Mouse (Mus musculus): Measurements from ENCODE around the gene Gpr84. TPM values are rescaled to one million over a fixed set of nuclear protein-coding genes. Genes with fewer than 3 reads are reported as not detected.

Gene Gpr84
- polyA plus RNA-seq, 1 experiment: not detected

DNA sequence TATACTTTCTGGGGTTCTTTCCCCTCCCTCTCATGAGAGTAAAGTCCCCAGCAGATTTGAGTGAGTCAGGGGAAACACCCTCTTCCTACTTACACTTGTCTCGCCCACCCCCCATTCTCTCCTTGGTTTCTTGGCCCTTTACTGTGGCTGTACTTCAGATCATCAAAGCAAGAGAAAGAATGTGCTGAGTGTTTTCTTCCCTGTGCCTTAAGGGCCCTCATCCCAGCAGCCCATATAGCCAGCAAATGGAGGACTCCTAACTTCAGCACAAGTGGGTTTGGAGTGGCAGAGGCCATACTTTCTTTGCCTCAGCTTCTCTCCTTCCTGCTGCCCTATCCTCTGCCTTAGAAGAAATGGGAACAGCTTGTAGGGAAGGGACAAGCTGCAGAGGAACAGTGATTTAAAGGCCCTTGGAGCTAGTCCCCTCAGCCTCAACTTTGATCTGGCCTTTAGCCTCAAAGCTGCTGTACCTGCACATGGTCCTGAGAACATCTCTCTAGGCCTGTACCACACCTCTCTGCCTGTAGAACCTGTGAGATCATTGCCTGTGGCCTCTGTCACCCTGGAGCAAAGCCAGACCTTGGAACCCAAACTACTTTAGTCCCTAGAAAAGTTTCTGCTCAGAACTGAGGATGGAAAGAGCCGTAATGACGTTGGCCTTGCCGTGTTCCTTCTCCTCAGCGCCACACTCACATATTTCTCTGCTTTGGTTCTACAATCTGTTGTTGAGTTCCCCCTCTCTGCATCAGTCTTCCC, 11.4 kb downstream of the Gpr84 start:
- Histone ChIP-seq H3K9me3 (ENCODE audit: control insufficient read depth, low read length) (no peaks in the 10 kb centered on the region), H3K4me3 (replicated peaks) (no peak overlapping the region), H3K4me1 (ENCODE audit: control insufficient read depth) (peaks cover 4% of the 10 kb centered on the region), H3K36me3 (ENCODE audit: control insufficient read depth) (peaks cover 65% of the 10 kb centered on the region), H3K27me3 (ENCODE audit: control insufficient read depth) (peaks cover 27% of the 10 kb centered on the region)
- TF ChIP-seq TAL1 (IDR thresholded peaks at IDR 0.05; ENCODE audit: low read length) (no peak), GATA1 (IDR thresholded peaks at IDR 0.05; ENCODE audit: low read length) (no peak)

DNA sequence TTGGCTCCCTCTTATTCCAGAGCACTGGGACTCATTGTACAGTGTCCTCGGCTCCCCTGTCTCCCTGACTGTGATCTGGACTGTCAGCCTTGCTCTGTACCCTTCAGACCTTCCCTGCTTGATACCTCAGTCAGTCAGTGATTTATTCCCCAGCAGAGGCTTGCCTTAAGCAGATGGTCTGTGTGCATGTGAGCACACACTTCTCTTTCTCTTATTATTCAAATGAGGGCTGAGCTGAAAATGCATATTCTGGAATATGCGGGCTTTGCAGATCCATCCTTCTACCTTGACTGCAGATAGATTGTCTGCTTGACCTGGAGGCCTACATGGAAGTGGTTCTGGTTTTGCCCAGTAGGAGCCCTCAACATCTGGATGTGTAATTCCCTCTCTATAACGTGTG, 12.4 kb downstream of the Gpr84 start:
- Histone ChIP-seq H3K4me3 (replicated peaks) (no peak overlapping the region), H3K4me1 (ENCODE audit: control insufficient read depth) (peaks cover 2% of the 10 kb centered on the region; the same call in 1 of the 2 replicates), H3K27me3 (ENCODE audit: control insufficient read depth) (peaks cover 16% of the 10 kb centered on the region), H3K36me3 (ENCODE audit: control insufficient read depth) (peaks cover 75% of the 10 kb centered on the region), H3K9me3 (ENCODE audit: control insufficient read depth, low read length) (no peaks in the 10 kb centered on the region)
- no peak for TF ChIP-seq TAL1 (IDR thresholded peaks at IDR 0.05; ENCODE audit: low read length)
- TF ChIP-seq GATA1 (IDR thresholded peaks at IDR 0.05; ENCODE audit: low read length): no peak

DNA sequence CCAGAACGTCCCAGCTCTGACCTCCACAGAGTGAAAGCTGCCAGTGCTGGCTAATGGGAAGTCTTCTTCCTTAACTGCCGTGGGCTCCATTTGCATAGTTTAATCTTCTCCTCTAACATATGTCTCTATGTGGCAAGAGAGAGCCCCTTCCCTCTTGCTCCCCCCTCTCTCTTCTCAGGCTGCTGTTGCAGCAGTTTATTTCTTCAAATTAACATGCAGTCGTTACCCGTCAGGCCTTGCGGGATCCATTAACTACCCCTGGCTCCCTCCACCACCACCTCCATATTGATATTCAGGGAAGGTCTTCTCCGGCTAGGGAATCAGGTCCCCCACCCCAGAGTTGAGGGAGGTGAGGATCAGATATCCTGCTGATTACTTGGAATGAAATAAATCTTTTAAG, 13.1 kb downstream of the Gpr84 start:
- Histone ChIP-seq H3K9me3 (ENCODE audit: control insufficient read depth, low read length) (no peaks in the 10 kb centered on the region), H3K27me3 (ENCODE audit: control insufficient read depth) (peaks cover 9% of the 10 kb centered on the region), H3K4me3 (replicated peaks) (no peak overlapping the region), H3K4me1 (ENCODE audit: control insufficient read depth) (peaks cover 2% of the 10 kb centered on the region; the same call in 1 of the 2 replicates), H3K36me3 (ENCODE audit: control insufficient read depth) (peaks cover 82% of the 10 kb centered on the region)
- TF ChIP-seq TAL1 (IDR thresholded peaks at IDR 0.05; ENCODE audit: low read length) (no peak), GATA1 (IDR thresholded peaks at IDR 0.05; ENCODE audit: low read length) (no peak)

DNA sequence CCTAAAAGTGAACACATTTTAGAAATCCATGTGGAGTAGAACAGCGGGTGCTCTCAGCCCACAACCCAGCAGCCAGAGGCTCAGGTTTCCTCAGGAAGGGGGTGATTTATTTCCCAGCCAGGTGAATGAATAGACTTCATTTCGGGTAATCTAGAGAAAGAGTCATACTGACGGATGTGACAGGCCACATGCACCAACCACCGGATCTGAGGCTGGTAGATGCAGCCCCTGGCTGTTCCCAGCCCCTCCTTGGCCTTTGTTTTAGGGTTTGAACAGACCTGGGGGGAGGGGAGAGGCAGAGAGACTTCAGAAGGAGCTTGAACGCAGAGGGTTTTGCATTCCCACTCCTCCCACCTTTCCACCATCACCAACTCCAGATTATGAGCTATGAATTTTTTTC, 14.6 kb downstream of the Gpr84 start:
- no peaks in the 10 kb centered on the region for H3K9me3 ChIP-seq (ENCODE audit: control insufficient read depth, low read length)
- no peak for TF ChIP-seq GATA1 (IDR thresholded peaks at IDR 0.05; ENCODE audit: low read length)
- TF ChIP-seq TAL1 (IDR thresholded peaks at IDR 0.05; ENCODE audit: low read length): no peak
- no peak overlapping the region for H3K4me3 ChIP-seq (replicated peaks)
- H3K27me3 ChIP-seq (ENCODE audit: control insufficient read depth): no peaks in the 10 kb centered on the region
- peaks cover 2% of the 10 kb centered on the region; the same call in 1 of the 2 replicates for H3K4me1 ChIP-seq (ENCODE audit: control insufficient read depth)
- peaks cover 95% of the 10 kb centered on the region for H3K36me3 ChIP-seq (ENCODE audit: control insufficient read depth)

DNA sequence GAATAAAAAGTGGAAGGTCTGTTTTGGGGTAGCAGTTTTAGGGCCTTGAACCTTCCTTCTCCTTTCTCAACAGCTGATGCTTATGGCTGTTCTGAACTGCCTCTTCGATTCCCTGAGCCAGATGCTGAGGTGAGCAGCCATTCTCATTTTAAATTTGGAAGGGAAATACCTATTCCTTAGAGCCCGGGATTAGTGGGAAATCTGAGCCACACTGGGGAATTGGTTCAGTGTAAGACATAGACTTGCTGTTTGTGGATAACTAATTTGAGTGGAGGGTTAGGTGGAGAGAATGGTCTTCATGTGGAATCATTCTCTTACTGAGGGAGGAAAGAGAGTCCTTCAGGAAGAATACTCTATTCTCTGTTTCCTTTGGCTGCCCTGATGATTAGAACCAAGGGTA, 15.8 kb downstream of the Gpr84 start:
- no peak for TF ChIP-seq GATA1 (IDR thresholded peaks at IDR 0.05; ENCODE audit: low read length)
- TF ChIP-seq TAL1 (IDR thresholded peaks at IDR 0.05; ENCODE audit: low read length): no peak
- Histone ChIP-seq H3K27me3 (ENCODE audit: control insufficient read depth) (no peaks in the 10 kb centered on the region), H3K36me3 (ENCODE audit: control insufficient read depth) (peaks cover 95% of the 10 kb centered on the region)

DNA sequence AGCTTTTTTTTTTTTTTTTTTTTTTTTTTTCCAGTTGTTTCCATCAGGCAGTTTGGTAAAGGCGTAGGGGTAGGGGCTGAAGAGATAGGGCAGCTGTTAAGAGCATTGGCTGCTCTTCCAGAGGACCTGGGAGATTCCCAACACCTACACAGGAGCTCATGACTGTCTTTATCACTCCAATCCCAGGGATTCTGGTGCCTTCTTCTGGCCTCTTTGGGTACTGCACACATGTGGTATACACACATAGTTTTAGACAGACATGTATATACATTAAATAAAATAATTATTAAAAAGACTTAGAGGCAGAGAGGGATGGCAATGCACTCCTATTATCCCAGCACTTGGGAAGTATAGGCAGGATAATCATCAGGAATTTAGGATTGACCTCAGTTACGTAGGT, 17.0 kb downstream of the Gpr84 start:
- H3K4me1 ChIP-seq (ENCODE audit: control insufficient read depth): peaks cover 2% of the 10 kb centered on the region
- no peak overlapping the region for H3K4me3 ChIP-seq (replicated peaks)
- no peaks in the 10 kb centered on the region for H3K27me3 ChIP-seq (ENCODE audit: control insufficient read depth)
- H3K36me3 ChIP-seq (ENCODE audit: control insufficient read depth): peaks cover 95% of the 10 kb centered on the region
- TF ChIP-seq TAL1 (IDR thresholded peaks at IDR 0.05; ENCODE audit: low read length) (no peak), GATA1 (IDR thresholded peaks at IDR 0.05; ENCODE audit: low read length) (no peak)
- no peaks in the 10 kb centered on the region for H3K9me3 ChIP-seq (ENCODE audit: control insufficient read depth, low read length)

More for the DNA sequence above, 15.8 kb downstream of the Gpr84 start:
- Histone ChIP-seq H3K4me1 (ENCODE audit: control insufficient read depth) (no peaks in the 10 kb centered on the region), H3K4me3 (replicated peaks) (no peak overlapping the region), H3K9me3 (ENCODE audit: control insufficient read depth, low read length) (no peaks in the 10 kb centered on the region)

DNA sequence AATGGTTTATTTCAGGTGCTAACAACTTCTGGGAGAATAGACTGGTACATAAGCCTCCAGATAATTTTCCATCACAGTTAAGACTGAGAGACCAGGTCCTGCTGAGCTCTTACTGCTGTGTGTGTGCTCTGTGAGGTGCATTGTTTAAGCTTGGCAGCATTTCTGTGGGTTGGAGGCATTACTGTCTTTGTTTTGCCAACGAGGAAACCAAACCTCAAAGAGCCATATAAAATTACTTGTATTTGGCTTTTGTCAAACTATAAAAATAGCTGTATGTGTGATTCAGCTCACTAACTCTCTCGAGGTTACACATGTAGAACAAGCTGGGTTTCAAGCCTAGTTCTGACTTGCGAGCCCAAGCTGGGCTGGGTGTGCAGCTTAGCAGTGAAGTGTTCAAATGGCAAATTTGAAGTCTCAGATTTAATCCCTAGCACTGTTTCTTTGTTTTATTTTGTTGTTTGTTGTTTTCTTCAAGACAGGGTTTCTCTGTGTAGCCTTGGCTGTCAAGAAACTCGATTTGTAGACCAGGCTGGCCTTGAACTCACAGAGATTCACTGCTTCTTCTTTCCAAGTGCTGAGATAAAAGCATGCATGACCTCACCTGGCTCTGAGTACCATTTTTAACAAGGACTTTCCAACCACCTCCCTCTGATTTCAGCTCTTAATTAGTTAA, 17.6 kb downstream of the Gpr84 start:
- peaks cover 2% of the 10 kb centered on the region for H3K4me1 ChIP-seq (ENCODE audit: control insufficient read depth)
- TF ChIP-seq TAL1 (IDR thresholded peaks at IDR 0.05; ENCODE audit: low read length): no peak
- TF ChIP-seq GATA1 (IDR thresholded peaks at IDR 0.05; ENCODE audit: low read length): no peak
- no peaks in the 10 kb centered on the region for H3K9me3 ChIP-seq (ENCODE audit: control insufficient read depth, low read length)

DNA sequence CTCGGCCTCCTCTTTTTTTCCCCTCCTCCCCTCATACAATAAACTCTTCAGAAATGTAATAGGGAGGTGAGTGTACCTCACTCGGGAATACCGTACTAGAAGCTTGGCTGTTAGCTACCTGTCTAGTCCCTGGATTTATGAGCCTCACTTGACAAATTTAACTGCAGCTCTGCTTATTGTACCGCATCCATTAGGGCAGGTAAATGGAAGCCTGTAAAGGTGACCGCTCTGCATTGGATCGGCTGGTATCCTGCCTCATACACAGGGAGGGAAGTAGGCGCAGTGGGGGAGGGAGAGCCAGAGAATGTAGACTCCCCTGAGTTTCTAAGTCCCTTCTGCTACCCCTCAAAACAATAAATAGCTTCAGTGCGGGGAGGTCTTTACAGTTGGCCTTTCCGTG, 19.6 kb downstream of the Gpr84 start:
- Histone ChIP-seq H3K4me3 (replicated peaks) (no peak overlapping the region), H3K4me1 (ENCODE audit: control insufficient read depth) (peaks cover 3% of the 10 kb centered on the region), H3K9me3 (ENCODE audit: control insufficient read depth, low read length) (no peaks in the 10 kb centered on the region), H3K27me3 (ENCODE audit: control insufficient read depth) (no peaks in the 10 kb centered on the region), H3K36me3 (ENCODE audit: control insufficient read depth) (peaks cover 94% of the 10 kb centered on the region)
- TF ChIP-seq TAL1 (IDR thresholded peaks at IDR 0.05; ENCODE audit: low read length) (no peak), GATA1 (IDR thresholded peaks at IDR 0.05; ENCODE audit: low read length) (no peak)

More for the DNA sequence above, 17.6 kb downstream of the Gpr84 start:
- peaks cover 95% of the 10 kb centered on the region for H3K36me3 ChIP-seq (ENCODE audit: control insufficient read depth)
- no peaks in the 10 kb centered on the region for H3K27me3 ChIP-seq (ENCODE audit: control insufficient read depth)
- no peak overlapping the region for H3K4me3 ChIP-seq (replicated peaks)

DNA sequence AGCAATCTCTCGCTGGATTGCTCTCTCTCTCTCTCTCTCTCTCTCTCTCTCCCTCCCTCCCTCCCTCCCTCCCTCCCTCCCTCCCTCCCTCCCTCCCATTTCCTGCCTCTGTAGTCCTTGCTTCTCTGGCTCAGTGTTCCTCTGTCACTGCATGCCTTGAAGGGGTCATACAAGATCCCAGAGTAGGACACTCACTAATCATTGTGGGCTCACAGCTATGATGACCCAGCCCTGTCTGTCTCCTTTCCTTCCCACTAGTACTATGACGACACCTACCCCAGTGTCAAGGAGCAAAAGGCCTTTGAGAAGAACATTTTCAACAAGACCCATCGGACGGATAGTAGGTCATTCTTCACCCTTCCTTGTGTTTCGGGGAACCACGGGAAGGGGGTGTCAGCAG, 20.0 kb downstream of the Gpr84 start:
- Histone ChIP-seq H3K36me3 (ENCODE audit: control insufficient read depth) (peaks cover 94% of the 10 kb centered on the region), H3K4me1 (ENCODE audit: control insufficient read depth) (peaks cover 7% of the 10 kb centered on the region), H3K9me3 (ENCODE audit: control insufficient read depth, low read length) (no peaks in the 10 kb centered on the region), H3K27me3 (ENCODE audit: control insufficient read depth) (no peaks in the 10 kb centered on the region), H3K4me3 (replicated peaks) (no peak overlapping the region)
- no peak for TF ChIP-seq GATA1 (IDR thresholded peaks at IDR 0.05; ENCODE audit: low read length)
- TF ChIP-seq TAL1 (IDR thresholded peaks at IDR 0.05; ENCODE audit: low read length): no peak

Measured in erythroblast, embryonic 14.5 days (primary cell).